Mouse (Mus musculus) MEL (cell line): ENCODE measurements at regions not wholly inside any gene's neighbourhood (a gene's known extent, or its start where the extent isn't known, plus 50 kb on each side); places are given as distances from the start of the nearest gene placed in this dataset.

Experiments
- CTCF ChIP-seq, 3 experiments: IDR thresholded peaks in 2 of 3; conservative IDR thresholded peaks in 1 of 3; 2 replicates each; pipeline ENCODE4 v1.5.1; 2011 to 2012; ENCODE audit warnings: low read length in 3 of 3, low read depth in 2 of 3, mild to moderate bottlenecking in 2 of 3, improper control_type of control experiment in 1 of 3, inconsistent platforms in 1 of 3, mixed read lengths in 1 of 3, moderate library complexity in 1 of 3; ENCODE audit not compliant: control insufficient read depth in 1 of 3, insufficient read depth in 1 of 3, poor library complexity in 1 of 3, severe bottlenecking in 1 of 3
- KAT2A ChIP-seq: conservative IDR thresholded peaks from 2 replicates; pipeline ENCODE4 v1.6.1; 2012; ENCODE audit warnings: low read depth, low read length, improper control_type of control experiment, inconsistent platforms
- MAX ChIP-seq: IDR thresholded peaks from 2 replicates; pipeline ENCODE4 v1.6.1; 2011; ENCODE audit warnings: low read length, improper control_type of control experiment
- SIN3A ChIP-seq: IDR thresholded peaks from 2 replicates; pipeline ENCODE4 v1.6.1; 2012; ENCODE audit warnings: low read length, improper control_type of control experiment, inconsistent platforms

GRCm38 (mm10) chr8:9025872-9026271, 335.6 kb upstream of the Arglu1 start:
- no peak for TF ChIP-seq SIN3A
- no peak for TF ChIP-seq MAX
- no peak for TF ChIP-seq CTCF (IDR thresholded peaks at IDR 0.05 in 2 of 3, conservative IDR thresholded peaks at IDR 0.05 in 1 of 3; ENCODE audit: control insufficient read depth in 1 of 3, insufficient read depth in 1 of 3, low read depth in 2 of 3, low read length in 3 of 3, poor library complexity in 1 of 3, severe bottlenecking in 1 of 3)
- TF ChIP-seq KAT2A, result no peak
